Mouse (Mus musculus) cerebellum, adult 2 months (tissue): Measurements from ENCODE around the gene Capn1. TPM values are rescaled to one million over a fixed set of nuclear protein-coding genes. Genes with fewer than 3 reads are reported as not detected.
A peak's percentile ranks its signal among the peaks of the same experiment; 100 is the strongest.
"Not testable (repeated sequence)": the region's sequence is repeated elsewhere in the genome, so short reads cannot be mapped to it uniquely, and the experiment has no call there.

Source experiments
- DNase-seq, 2 experiments: peaks; one replicate each; pipeline ENCODE4 v3.0.0; 2021
- H3K27ac ChIP-seq: fragments of 200-500 bp; 2 replicates; pipeline ENCODE4 v1.5.1; 2012; ENCODE audit warnings: low read length, control low read depth, inconsistent platforms; ENCODE audit not compliant: insufficient read depth
- H3K27me3 ChIP-seq: fragments of 200-500 bp; 2 replicates; pipeline ENCODE4 v1.6.1; 2012; ENCODE audit warnings: inconsistent platforms, mild to moderate bottlenecking, low read length, moderate library complexity; ENCODE audit not compliant: control insufficient read depth, insufficient read depth
- H3K4me1 ChIP-seq: fragments of 200-500 bp; 2 replicates; pipeline ENCODE4 v1.6.1; 2011; ENCODE audit warnings: low read length; ENCODE audit not compliant: control insufficient read depth, insufficient read depth
- H3K4me3 ChIP-seq: fragments of 200-500 bp; replicated peaks from 2 replicates; pipeline ENCODE3; 2011; ENCODE audit warnings: mild to moderate bottlenecking, low read depth, low read length, control low read depth; ENCODE audit not compliant: insufficient read depth
- CTCF ChIP-seq: fragments of 200-500 bp; IDR thresholded peaks from 2 replicates; pipeline ENCODE4 v1.5.1; 2011; ENCODE audit warnings: low read depth, mild to moderate bottlenecking, control low read depth, low read length, moderate library complexity, borderline replicate concordance; ENCODE audit not compliant: insufficient read depth
- POLR2A ChIP-seq: fragments of 200-500 bp; IDR thresholded peaks from 2 replicates; pipeline ENCODE4 v1.6.1; 2011; ENCODE audit warnings: low read length, control low read depth, borderline replicate concordance; ENCODE audit not compliant: insufficient read depth
- whole genome bisulfite sequencing: fragments of 180-500 bp; shearing (Covaris S2); methylation state at CpG from one replicate; pipeline ENCODE4 v1.1.7; 2018; 5-methylcytosine and 5-hydroxymethylcytosine counted together
- polyA plus RNA-seq: library from polyadenylated mRNA; depleted of rRNA; stranded (reverse); fragments of >200 nt; gene quantifications from 2 replicates; pipeline ENCODE4 v1.2.3, GENCODE M21; 2012

Capn1 gene
- polyA plus RNA-seq, 1 experiment = 27.0 TPM

- under 1% methylated on average over 65 of the region's 65 CpGs for WGBS
- peak within 1 kb of the TSS; percentile 96 for H3K27ac ChIP-seq
- no peaks in the 10 kb centered on the region for H3K27me3 ChIP-seq
- TF ChIP-seq POLR2A = peak; percentile 78
- TF ChIP-seq CTCF = no peak
- peak; percentile 94 to 96 for DNase-seq
- H3K4me3 ChIP-seq = peak within 1 kb of the TSS; percentile 87
- no peaks in the 10 kb centered on the region; the same call in 1 of the 2 replicates for H3K4me1 ChIP-seq
Measured at GRCm38 (mm10) chr19:6046294-6047153, 30.8 kb upstream of the Capn1 start, which contains the start of gene Syvn1. Gene Syvn1 (plus strand): TSS chr19:6046576.

GRCm38 (mm10) chr19:6045366-6046293 is 29.9 kb upstream of the Capn1 start:
- no peak for DNase-seq
- H3K27me3 ChIP-seq = no peaks in the 10 kb centered on the region
- WGBS = 9% methylated on average over 20 of the region's 20 CpGs
- TF ChIP-seq CTCF = no peak
- peak overlapping the region; percentile 87 for H3K4me3 ChIP-seq
- peak overlapping the region; percentile 92 for H3K27ac ChIP-seq
- H3K4me1 ChIP-seq = no peaks in the 10 kb centered on the region

GRCm38 (mm10) chr19:6044102-6044501 is 28.4 kb upstream of the Capn1 start:
- not testable (repeated sequence) for DNase-seq, H3K27me3 ChIP-seq, H3K27ac ChIP-seq, H3K4me1 ChIP-seq, H3K4me3 ChIP-seq
- 41% methylated on average over 4 of the region's 4 CpGs for whole genome bisulfite sequencing

GRCm38 (mm10) chr19:6042293-6042692 is 26.6 kb upstream of the Capn1 start:
- no peak for DNase-seq
- 31% methylated on average over 9 of the region's 9 CpGs for WGBS
- no peak overlapping the region for H3K27ac ChIP-seq
- no peak overlapping the region for H3K4me3 ChIP-seq
- TF ChIP-seq CTCF (no peak), POLR2A (no peak)
- H3K4me1 ChIP-seq = no peaks in the 10 kb centered on the region
- no peaks in the 10 kb centered on the region for H3K27me3 ChIP-seq

- no peak for DNase-seq
- Histone ChIP-seq H3K4me3 (no peak overlapping the region), H3K27me3 (no peaks in the 10 kb centered on the region), H3K4me1 (no peaks in the 10 kb centered on the region), H3K27ac (no peak overlapping the region)
- TF ChIP-seq POLR2A = no peak
- no peak for TF ChIP-seq CTCF
Measured at GRCm38 (mm10) chr19:6040002-6040401, 24.3 kb upstream of the Capn1 start.

GRCm38 (mm10) chr19:6038326-6038725 is 22.6 kb upstream of the Capn1 start:
- WGBS = 34% methylated on average over 7 of the region's 7 CpGs
- TF ChIP-seq POLR2A (no peak), CTCF (no peak)
- Histone ChIP-seq H3K27me3 (no peaks in the 10 kb centered on the region), H3K4me3 (no peak overlapping the region), H3K27ac (no peak overlapping the region), H3K4me1 (no peaks in the 10 kb centered on the region)
- no peak for DNase-seq

GRCm38 (mm10) chr19:6037695-6038094 is 22.0 kb upstream of the Capn1 start:
- no peak for TF ChIP-seq POLR2A
- TF ChIP-seq CTCF = no peak

More at GRCm38 (mm10) chr19:6037695-6038094, 22.0 kb upstream of the Capn1 start:
- no peak for DNase-seq
- Histone ChIP-seq H3K4me1 (no peaks in the 10 kb centered on the region), H3K27me3 (no peaks in the 10 kb centered on the region), H3K27ac (no peak overlapping the region), H3K4me3 (no peak overlapping the region)
